Mouse (Mus musculus) urinary bladder, postnatal 4 days (tissue): ENCODE data around the gene Fam221b.
A peak's percentile ranks its signal among the peaks of the same experiment; 100 is the strongest.

ENCODE experiments used
- DNase-seq, 2 experiments: peaks; one replicate each; pipeline ENCODE4 v3.0.0; 2021 to 2022; ENCODE audit warnings: low spot score in 2 of 2

Gene Fam221b

GRCm38 (mm10) chr4:43668782-43669427 lies at the start of gene Fam221b, which contains the start of gene Tmem8b:
TSS of gene Fam221b (minus strand) at chr4:43669145.
TSS of gene Tmem8b (plus strand) at chr4:43668971.
- peak; percentile 85 to 89 for DNase-seq

- no peak for DNase-seq
These were observed 44.8 kb upstream of the Fam221b start for GRCm38 (mm10) chr4:43713652-43714219.

DNA sequence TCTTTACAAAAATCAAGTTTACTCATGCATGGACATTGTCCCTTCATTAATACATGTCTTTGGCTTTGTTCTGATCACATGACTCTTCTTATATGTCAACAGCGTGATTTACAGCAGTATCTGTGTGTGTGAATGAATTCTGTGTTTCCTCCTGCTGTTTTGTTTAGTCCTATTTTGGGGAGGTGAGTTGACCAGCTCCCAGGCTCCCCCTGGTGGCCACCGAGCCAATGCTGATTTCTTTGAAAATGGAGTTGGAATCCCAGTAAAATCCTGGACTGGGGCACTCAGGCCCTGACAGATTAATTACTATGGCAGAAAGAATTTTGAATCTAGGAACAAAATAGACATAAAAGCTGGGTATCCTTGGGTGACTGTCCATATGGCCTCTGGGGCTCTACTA lies 42.9 kb upstream of the Fam221b start:
- peak; percentile 61 to 87 for DNase-seq

- DNase-seq: no peak
These were observed 40.9 kb upstream of the Fam221b start, which contains the start of gene Olfr71 for GRCm38 (mm10) chr4:43709869-43710268. TSS of gene Olfr71 (minus strand) at chr4:43710255.

DNA sequence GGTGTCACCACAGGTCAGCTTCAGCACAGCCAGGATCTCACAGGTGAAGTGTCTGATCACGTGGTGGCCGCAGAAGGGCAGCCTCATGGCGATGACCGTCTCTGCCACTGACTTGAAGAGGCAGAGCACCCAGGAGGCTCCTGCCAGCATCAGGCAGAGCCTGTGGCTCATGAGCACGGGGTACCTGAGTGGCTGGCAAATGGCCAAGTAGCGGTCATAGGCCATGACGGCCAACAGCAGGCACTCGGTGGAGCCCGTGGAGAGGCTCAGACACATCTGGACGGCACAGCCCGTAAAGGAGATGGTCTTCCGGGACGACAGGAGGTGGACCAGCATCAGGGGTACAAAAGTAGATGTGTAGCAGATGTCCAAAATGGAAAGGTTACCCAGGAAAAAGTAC lies 37.0 kb upstream of the Fam221b start:
- no peak for DNase-seq

GRCm38 (mm10) chr4:43703851-43704250 lies 34.9 kb upstream of the Fam221b start:
- DNase-seq: no peak

- DNase-seq: no peak
These were observed 34.5 kb upstream of the Fam221b start for GRCm38 (mm10) chr4:43703439-43703838.

DNA sequence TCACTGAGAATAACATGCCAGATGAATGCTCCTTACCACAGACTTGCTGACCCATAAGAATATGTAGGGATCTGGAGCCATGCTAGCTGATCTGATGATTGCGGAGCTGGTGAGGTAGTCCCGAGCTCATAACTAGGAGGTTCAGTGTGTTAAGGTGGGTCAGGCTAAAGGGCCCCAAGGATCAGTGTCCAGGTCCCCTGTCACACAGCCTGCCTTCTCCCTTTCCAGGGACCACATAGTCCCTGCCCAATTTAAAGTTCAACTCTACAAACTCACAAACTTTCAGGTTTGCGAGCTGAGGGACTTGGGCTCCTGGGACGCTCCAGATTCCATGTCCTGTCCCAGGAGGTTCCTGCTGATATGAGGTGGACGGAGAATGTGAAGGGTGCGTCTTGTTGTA lies 31.8 kb upstream of the Fam221b start, which contains the start of gene Olfr70:
Gene Olfr70, minus strand, starts transcription at position 101 of the 400 bp plus-strand sequence.
- no peak for DNase-seq

DNA sequence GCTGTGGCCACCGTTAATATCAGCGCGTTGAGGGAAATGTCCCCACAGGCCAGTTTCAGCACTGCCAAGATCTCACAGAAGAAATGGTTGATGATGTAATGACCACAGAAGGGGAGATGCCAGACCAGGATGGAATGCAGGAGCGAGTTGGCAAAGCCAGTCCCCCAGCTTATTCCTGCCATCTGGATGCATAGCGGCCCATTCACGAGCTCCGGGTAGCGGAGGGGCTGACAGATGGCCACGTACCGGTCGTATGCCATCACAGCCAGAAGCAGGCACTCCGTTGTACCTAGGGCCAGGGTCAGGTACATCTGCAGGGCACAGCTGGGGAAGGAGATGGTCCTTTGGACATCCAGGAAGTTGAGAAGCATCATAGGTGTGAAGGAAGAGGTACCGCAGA lies 27.6 kb upstream of the Fam221b start:
- no peak for DNase-seq

GRCm38 (mm10) chr4:43695249-43695671 lies 26.3 kb upstream of the Fam221b start:
- no peak for DNase-seq

DNA sequence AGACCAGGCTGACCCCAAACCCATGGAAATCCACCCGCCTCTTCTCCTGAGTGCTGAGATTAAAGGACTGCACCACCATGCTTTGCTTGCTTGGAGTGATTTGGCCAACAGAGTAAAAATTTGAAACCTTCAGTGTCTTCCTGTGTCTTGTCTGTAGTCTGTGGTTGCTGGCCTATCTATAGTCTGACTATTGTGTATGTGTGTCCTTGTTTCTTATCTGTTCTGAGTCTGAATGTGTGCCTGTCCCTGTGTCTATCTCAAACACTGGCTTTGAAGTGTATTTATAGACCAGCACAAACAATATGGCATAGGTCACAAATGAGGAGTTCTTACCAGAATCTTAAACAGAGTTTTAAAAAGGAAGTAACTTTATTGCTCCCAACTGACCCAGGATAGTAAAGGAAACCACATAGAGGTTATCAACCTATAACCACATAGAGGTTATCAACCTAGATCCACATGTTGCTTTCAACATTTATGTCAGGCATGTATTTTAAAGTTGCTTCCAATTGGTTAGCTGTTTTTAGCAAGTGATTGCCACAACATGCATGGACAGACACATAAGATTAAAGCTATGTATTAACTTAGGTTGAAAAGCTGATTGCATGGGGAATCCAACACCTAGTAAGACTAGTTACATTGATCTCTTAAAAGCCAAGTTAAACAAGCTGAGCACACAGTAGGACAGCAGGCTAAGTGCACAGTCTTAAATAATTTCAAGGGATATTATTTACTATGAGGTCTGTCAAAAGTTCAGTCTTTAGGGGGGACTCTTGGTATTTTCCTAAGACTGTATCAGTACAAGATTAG lies 25.7 kb upstream of the Fam221b start:
- DNase-seq: no peak

DNA sequence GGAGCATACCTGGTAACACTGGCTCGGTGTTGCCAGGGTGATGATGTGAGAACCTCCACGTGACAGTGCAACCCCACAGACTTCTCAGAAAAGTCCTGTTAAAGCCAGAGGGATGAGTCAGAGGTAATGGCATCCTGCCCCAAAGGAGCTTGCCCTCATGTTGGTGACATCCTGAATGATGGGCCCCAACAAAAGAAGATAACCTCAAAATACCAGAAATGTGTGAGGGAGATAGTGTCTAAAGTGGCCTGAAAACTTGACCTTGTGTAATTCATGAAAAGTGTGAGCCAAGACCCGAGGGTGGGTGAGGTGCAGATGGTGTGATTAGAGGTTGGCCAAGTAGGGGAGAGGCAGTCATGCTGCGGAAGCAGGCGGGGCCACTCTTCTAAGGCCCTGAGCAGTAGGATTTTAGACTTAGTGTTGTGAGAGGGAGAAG lies 24.9 kb upstream of the Fam221b start:
- no peak for DNase-seq

DNA sequence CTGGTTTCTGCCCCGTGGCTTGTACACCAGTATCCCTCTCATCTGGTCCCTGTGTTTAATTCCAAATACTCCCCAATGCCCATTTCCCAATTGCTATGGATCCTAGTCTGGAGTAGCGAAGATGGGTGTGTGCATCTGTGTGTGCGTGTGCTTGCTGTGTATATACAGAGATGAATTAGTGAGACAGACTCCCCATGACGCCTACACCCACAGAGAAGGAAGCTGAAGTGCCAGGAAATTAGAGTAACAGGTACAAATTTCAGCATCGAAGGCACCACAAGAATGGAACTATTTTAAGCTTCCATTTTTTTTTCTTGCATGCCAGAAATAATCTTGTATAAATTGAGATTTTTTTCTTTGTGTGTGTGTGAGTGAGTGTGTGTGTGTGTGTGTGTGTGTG lies 22.1 kb upstream of the Fam221b start:
- DNase-seq: no peak

DNA sequence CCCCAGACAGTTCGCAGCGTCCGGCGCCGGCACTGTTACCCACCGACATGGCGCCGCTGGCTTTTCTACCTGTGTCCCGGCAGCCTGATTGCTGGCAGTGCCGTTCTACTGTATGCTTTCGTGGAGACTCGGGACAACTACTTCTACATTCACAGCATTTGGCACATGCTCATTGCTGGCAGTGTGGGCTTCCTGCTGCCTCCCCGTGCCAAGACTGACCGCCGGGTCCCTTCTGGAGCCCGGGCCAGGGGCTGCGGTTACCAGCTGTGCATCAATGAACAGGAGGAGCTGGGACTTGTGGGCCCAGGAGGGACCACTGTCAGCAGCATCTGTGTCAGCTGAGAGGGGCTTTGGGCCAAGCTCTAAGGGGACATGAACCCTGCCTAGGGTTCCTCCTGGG lies 21.1 kb upstream of the Fam221b start:
- no peak for DNase-seq

DNA sequence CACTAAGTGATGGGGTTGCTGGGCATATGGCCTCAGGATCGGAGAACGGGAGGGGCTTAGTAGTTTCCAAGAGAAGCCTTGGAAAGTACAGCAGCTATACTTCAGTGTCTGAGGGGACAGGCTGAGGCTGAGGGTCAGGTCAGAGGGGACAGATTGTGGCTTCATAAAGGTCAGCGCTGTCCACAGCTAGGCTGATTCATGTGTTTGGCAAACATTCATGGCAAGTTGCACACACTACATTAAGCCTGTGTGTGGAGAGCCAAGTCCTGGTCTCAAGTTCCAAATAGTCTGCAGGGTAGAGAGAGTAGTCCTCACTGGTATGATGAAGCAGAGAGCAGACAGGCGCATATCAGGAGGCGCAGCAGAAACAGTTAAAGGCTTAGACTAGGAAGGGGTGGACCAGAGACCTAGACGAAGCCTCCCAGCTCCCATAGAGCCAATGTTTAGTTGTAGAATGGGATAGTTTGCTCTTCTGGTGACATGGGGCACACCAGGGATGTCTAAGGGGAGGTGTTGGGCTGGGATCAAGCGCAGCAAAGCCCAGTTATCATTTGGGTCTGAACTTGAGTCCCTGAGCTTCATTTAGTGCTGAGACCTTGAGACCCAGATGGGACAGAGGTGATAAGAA lies 10.6 kb upstream of the Fam221b start:
- no peak for DNase-seq

- DNase-seq: no peak
These were observed 9.6 kb upstream of the Fam221b start for GRCm38 (mm10) chr4:43678541-43678940.

GRCm38 (mm10) chr4:43675608-43676007 lies 6.7 kb upstream of the Fam221b start:
- DNase-seq: no peak

DNA sequence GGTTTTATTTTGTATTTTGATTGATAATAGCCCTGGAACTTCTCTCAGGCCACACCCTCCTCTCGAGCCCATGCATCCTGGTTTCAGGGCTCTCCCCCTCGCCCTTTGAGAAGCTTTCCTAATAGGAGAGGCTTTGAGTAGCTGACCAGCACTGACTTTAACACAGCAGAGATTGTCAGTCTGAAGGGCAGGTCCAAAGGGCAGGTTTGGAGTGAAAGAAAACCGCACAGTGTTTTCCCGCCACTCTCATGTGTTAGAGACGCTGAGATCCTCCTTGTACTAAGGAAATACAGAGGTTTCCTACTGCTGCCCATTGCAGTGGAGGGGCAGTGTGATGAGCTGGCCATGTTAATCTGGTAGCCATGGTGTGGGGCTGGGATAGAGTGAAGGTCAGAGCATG lies 6.0 kb upstream of the Fam221b start:
- DNase-seq: no peak

DNA sequence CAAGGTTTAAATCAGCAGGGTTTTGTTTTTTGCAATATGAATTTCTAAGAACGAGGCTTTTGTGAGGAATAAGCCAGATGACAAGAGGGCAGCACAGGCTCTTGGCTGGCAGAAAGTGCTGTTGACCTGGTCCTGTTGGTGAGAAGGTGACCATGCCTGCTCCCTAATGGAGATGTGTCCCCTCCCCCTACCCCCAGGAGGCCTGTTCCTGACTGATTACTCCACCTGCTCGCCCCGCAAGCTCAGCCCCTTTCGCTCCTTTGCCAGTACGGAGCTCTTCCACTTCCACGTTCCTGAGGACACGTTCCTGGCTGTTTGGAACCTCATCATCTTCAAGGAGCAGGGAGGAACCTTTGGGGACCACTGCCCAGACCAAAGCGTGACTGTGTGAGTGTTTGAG lies 4.8 kb upstream of the Fam221b start:
- no peak for DNase-seq

DNA sequence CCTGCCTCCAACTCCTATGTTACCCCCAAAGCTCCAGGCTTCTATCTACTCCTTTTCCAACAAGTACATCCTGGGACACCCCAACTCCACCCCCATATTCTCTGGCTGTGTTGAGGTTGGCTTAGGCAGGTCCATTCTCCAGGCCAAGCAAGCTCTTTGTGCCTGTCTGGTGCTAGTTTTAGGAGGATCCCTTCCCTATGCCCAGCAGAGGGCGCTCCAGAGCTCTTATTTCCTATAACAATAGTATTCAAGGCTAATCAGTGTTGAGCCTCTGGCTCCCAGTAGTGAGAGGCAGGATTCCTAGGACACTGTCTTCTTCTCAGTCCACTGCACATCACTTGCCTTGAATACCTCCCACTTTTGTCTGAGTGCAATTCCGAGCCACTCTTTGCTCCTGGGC lies 3.1 kb upstream of the Fam221b start:
- DNase-seq: peak; percentile 73 to 88

DNA sequence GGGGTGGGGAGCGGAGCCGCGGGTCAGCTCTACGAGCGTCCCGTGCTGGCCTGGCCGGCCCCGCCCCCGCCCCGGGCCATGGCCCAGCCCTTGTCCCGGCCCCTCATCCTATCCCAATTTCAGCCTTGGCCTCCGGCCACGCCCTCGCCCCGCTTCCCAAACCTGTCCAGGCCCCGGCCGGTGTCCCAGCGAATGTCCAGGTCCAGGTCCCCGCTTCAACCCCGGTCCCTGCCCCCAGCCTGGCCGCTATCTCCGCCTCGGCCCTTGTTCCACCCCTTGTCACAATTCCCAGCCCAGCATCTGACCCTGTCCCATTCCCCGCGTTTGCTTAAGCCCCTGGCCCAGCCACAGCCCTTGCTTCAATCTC lies 466 bp upstream of the Fam221b start:
- peak; percentile 77 to 84 for DNase-seq

DNA sequence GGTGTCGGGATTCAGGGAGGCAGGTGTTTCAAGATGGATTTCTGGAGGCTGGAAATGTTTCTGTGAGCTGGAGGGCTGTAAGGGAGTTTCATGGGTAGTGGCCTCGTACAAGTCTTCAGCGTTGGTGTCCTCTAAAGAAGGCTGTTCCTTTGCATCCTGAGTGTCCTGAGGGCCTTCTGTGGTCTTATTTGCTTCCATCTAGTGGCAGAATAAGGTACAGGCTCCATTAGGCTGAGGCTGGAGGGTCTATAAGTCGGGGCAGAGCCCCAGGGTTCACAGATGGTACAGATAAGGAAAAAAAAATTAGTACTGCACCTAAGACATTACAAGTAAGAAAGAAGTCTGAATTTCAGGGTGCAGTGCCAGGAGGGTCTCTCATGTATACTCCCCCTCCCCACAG lies 2.5 kb downstream of the Fam221b start:
- no peak for DNase-seq
